Mouse (Mus musculus): ENCODE measurements around the gene Fam110a.

Fam110a gene

DNA sequence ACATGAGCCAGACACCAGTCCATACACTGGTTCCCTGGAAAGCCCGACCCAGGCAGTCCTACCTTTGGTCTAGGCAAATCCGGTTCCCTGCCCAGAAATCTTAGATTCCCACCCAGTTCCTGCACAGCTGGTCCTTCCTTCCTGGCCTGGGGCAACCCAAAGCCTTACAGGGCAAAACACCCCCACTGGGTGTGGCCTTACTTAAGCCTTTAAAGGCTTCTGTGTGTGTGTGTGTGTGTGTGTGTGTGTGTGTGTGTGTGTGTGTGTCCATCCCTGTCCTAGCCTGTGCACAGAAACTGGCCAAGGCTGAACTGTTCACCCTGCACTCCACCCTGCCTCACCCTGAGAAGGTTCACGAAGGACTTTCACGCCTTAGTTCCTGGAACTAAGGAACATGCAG is 32.2 kb upstream of the Fam110a start:
- H3K4me1 ChIP-seq (replicated peaks; ENCODE audit: low read depth, low read length), result peaks cover 90% of the 10 kb centered on the region
- no peaks in the 10 kb centered on the region for H3K9me3 ChIP-seq (ENCODE audit: low read length)
- H3K4me3 ChIP-seq (replicated peaks; ENCODE audit: low read length), result peak overlapping the region; percentile 67
- H3K36me3 ChIP-seq (ENCODE audit: insufficient read depth, low read length), result no peaks in the 10 kb centered on the region
- no peaks in the 10 kb centered on the region for H3K27me3 ChIP-seq (ENCODE audit: insufficient read depth, low read length)
- no peak for TF ChIP-seq NANOG (IDR thresholded peaks at IDR 0.05; ENCODE audit: borderline replicate concordance, low read length)
- no peak for TF ChIP-seq POU5F1 (IDR thresholded peaks at IDR 0.05; ENCODE audit: borderline replicate concordance, low read length)
- TF ChIP-seq CTCF (conservative IDR thresholded peaks at IDR 0.05; ENCODE audit: low read length), result no peak

DNA sequence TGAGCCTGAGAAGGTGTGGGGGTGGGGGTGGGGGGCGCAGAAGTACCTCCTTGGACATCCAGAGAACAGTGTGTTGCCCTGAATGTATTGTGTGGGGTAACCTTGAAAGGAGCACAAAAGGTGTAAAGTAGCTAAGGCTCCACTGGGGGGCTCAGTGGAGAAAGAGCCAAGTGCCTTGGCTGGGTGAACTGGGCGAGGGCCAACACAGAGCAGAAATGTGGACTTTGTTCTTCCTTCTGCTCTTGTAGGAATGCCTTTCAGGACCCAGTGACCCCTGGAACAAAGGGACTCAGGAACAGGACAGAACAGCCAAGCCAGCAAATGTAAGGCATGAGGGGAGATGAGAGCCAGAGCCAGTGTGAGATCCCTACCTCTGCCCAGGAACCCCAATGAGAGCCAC is 31.7 kb upstream of the Fam110a start:
- Histone ChIP-seq H3K4me3 (replicated peaks; ENCODE audit: low read length) (peak overlapping the region; percentile 67), H3K36me3 (ENCODE audit: insufficient read depth, low read length) (no peaks in the 10 kb centered on the region), H3K9me3 (ENCODE audit: low read length) (no peaks in the 10 kb centered on the region), H3K4me1 (replicated peaks; ENCODE audit: low read depth, low read length) (peaks cover 92% of the 10 kb centered on the region), H3K27me3 (ENCODE audit: insufficient read depth, low read length) (no peaks in the 10 kb centered on the region)
- TF ChIP-seq POU5F1 (IDR thresholded peaks at IDR 0.05; ENCODE audit: borderline replicate concordance, low read length) (no peak), CTCF (conservative IDR thresholded peaks at IDR 0.05; ENCODE audit: low read length) (peak; percentile 11; the same call in 1 of the 2 replicates)

DNA sequence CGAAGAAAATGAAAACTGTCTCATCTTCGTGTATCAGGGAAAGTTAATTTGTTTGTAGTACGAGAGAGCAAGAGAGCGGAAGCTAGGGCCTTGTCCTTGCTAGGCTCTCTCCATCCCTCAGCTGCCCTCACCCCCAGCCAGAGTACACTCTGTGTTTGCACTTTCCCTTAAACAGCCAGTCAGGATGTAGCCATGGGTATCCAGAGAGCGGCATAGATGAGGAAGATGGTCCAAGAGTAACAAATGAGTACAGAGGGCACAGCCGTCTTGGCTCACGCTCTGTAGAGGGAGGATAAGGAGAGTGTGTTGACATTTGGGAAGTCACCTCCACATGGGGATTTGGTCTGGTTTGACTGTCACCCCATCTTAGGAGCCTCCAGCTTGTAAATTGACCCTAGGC is 30.6 kb upstream of the Fam110a start:
- Histone ChIP-seq H3K4me3 (replicated peaks; ENCODE audit: low read length) (peak overlapping the region; percentile 67), H3K4me1 (replicated peaks; ENCODE audit: low read depth, low read length) (peaks cover 93% of the 10 kb centered on the region), H3K36me3 (ENCODE audit: insufficient read depth, low read length) (no peaks in the 10 kb centered on the region), H3K9me3 (ENCODE audit: low read length) (no peaks in the 10 kb centered on the region), H3K27me3 (ENCODE audit: insufficient read depth, low read length) (no peaks in the 10 kb centered on the region)
- no peak for TF ChIP-seq POU5F1 (IDR thresholded peaks at IDR 0.05; ENCODE audit: borderline replicate concordance, low read length)

DNA sequence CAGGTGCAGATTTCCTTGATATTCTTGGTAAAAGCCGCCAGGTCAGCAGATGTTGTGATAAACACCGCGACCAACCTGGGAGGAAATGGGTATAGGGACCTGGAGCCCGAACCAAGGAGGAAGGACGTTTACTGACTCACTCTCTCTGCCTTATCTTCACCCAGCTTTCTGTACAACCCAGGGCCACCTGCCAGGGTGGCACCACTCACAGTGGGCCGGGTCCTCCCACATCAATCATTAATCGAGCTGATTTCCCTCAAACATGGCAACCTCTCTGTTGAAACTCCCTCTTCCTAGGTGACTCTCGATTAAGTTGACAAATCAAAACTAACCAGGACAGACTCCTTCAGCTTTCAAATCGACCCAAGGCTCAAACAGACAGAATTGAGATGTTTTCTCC is 30.2 kb upstream of the Fam110a start:
- TF ChIP-seq NANOG (IDR thresholded peaks at IDR 0.05; ENCODE audit: borderline replicate concordance, low read length) (no peak), CTCF (conservative IDR thresholded peaks at IDR 0.05; ENCODE audit: low read length) (no peak), POU5F1 (IDR thresholded peaks at IDR 0.05; ENCODE audit: borderline replicate concordance, low read length) (no peak)
- no peaks in the 10 kb centered on the region for H3K36me3 ChIP-seq (ENCODE audit: insufficient read depth, low read length)
- peak overlapping the region; percentile 67 for H3K4me3 ChIP-seq (replicated peaks; ENCODE audit: low read length)
- H3K27me3 ChIP-seq (ENCODE audit: insufficient read depth, low read length), result no peaks in the 10 kb centered on the region
- peaks cover 93% of the 10 kb centered on the region for H3K4me1 ChIP-seq (replicated peaks; ENCODE audit: low read depth, low read length)
- no peaks in the 10 kb centered on the region for H3K9me3 ChIP-seq (ENCODE audit: low read length)

DNA sequence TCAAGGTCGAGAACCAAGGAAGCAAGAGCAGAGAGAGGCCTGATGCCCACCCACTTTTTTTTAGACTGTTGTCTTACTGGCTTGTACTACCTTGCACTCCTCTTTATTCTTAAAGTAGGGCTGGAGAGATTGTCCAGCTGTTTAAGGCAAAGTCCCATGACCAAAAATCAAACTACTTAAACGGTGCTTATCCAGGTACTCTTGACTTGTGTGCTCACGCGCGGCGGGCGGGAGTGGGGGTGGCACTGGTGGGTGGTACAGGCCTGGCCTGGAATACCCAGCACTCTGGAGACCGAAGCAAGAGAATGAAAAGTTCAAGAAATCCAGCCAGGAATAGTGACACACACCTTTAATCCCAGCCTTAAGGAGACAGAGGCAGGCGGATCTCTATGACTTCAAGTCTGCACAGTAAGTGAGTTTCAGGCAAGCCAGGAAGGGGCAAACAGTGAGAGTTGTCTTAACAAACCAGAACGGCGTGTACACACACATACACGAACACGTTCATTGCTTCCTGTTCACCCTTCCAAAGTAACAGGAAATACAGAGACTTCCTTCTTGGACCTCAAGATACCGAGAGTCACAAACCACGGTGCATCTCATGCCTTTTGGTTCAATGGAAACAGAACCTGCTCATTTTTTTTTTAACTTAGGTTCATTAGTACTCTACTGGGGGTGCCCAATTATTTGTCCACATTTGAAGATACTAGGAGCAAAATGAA is 29.2 kb upstream of the Fam110a start:
- Histone ChIP-seq H3K9me3 (ENCODE audit: low read length) (no peaks in the 10 kb centered on the region), H3K36me3 (ENCODE audit: insufficient read depth, low read length) (no peaks in the 10 kb centered on the region)
- TF ChIP-seq POU5F1 (IDR thresholded peaks at IDR 0.05; ENCODE audit: borderline replicate concordance, low read length) (no peak), NANOG (IDR thresholded peaks at IDR 0.05; ENCODE audit: borderline replicate concordance, low read length) (no peak), CTCF (conservative IDR thresholded peaks at IDR 0.05; ENCODE audit: low read length) (no peak)

DNA sequence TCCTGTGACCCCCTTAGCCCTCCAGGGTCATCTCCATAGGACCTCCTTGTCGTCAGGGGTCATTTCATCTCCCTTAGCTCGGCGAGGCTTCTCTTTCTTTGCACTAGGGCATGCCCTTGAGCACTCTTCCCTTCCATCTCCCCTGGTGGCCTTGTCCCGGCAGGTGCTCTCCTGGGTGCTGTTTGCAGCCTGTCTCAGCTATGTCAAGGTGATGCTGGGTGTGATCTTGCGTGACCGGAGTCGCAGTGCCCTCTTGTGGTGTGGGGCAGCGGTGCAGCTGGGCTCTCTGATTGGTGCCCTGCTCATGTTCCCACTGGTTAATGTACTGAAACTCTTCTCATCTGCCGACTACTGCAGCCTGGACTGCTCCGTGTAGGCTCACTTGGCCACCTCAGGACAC is 27.8 kb upstream of the Fam110a start:
- no peaks in the 10 kb centered on the region for H3K9me3 ChIP-seq (ENCODE audit: low read length)
- TF ChIP-seq CTCF (conservative IDR thresholded peaks at IDR 0.05; ENCODE audit: low read length) (peak; percentile 65), NANOG (IDR thresholded peaks at IDR 0.05; ENCODE audit: borderline replicate concordance, low read length) (no peak)
- no peaks in the 10 kb centered on the region for H3K36me3 ChIP-seq (ENCODE audit: insufficient read depth, low read length)
- H3K27me3 ChIP-seq (ENCODE audit: insufficient read depth, low read length), result no peaks in the 10 kb centered on the region
- H3K4me3 ChIP-seq (replicated peaks; ENCODE audit: low read length), result peak overlapping the region; percentile 43
- peaks cover 86% of the 10 kb centered on the region for H3K4me1 ChIP-seq (replicated peaks; ENCODE audit: low read depth, low read length)

More for the DNA sequence above, 29.2 kb upstream of the Fam110a start:
- peaks cover 93% of the 10 kb centered on the region for H3K4me1 ChIP-seq (replicated peaks; ENCODE audit: low read depth, low read length)
- no peaks in the 10 kb centered on the region for H3K27me3 ChIP-seq (ENCODE audit: insufficient read depth, low read length)
- H3K4me3 ChIP-seq (replicated peaks; ENCODE audit: low read length), result no peak overlapping the region; the same call in 1 of the 2 replicates

DNA sequence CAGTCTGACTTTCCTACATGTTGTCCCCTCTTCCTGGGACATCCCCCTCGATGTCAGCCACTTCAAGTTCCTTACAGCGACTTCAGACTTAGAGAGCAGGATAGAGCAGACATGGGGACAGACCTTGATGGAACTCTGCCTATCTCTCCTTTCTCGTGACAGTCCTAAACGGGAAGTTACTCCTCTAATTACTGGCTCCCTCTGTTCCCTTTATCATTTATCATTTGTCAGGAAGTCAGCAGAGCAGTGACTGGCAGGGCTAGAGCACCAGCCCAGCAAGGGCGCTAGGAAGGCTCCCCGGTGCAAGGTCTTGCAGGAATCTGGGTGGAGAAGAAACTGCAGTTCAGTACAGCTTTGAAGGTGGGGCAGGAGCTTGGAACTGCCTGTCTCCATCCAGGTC is 22.5 kb upstream of the Fam110a start:
- Histone ChIP-seq H3K36me3 (ENCODE audit: insufficient read depth, low read length) (no peaks in the 10 kb centered on the region), H3K9me3 (ENCODE audit: low read length) (no peaks in the 10 kb centered on the region), H3K27me3 (ENCODE audit: insufficient read depth, low read length) (peaks cover 24% of the 10 kb centered on the region), H3K4me1 (replicated peaks; ENCODE audit: low read depth, low read length) (peaks cover 87% of the 10 kb centered on the region), H3K4me3 (replicated peaks; ENCODE audit: low read length) (no peak overlapping the region)
- no peak for TF ChIP-seq NANOG (IDR thresholded peaks at IDR 0.05; ENCODE audit: borderline replicate concordance, low read length)
- no peak for TF ChIP-seq CTCF (conservative IDR thresholded peaks at IDR 0.05; ENCODE audit: low read length)
- TF ChIP-seq POU5F1 (IDR thresholded peaks at IDR 0.05; ENCODE audit: borderline replicate concordance, low read length), result no peak

DNA sequence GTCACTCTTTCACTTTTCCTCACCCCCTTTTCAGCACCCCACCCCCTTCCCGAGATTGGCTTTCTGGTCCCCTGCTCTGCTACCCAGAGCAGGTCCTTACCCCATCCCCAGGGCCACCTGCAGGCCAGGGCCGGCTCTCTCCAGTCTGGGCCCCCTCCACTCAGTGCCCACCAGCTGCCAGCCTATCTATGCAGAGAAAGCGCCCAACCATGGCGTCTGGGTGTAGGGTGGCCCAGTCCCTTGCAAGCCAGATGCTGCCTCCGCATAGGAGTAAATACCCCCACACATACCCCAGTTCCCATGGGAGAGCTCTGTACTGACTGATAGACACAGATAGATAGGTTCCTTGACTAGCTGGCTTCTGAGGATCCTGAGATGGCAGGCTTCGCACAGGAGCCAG is 20.7 kb upstream of the Fam110a start:
- H3K36me3 ChIP-seq (ENCODE audit: insufficient read depth, low read length), result no peaks in the 10 kb centered on the region

DNA sequence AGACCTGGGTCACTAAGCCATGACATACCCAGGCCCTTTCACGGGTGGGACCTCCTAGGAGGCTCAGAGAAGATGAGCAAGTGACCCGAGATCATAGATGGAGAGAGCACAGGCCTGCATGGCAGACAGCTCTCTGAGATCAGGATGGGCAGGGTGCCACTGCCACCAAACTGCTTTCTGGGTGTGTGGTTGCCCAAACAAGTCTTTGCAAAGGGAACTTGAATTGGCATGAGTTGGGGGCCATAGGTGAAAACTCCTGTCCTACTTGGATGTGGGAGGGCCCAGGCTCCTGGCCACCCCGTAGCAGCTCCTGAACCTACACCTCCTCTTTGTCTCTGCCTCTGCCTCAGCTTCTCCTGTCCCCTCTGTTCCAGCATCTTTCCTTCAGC is 20.3 kb upstream of the Fam110a start:
- H3K36me3 ChIP-seq (ENCODE audit: insufficient read depth, low read length), result no peaks in the 10 kb centered on the region
- H3K4me1 ChIP-seq (replicated peaks; ENCODE audit: low read depth, low read length), result peaks cover 77% of the 10 kb centered on the region
- H3K9me3 ChIP-seq (ENCODE audit: low read length), result no peaks in the 10 kb centered on the region
- peaks cover 32% of the 10 kb centered on the region for H3K27me3 ChIP-seq (ENCODE audit: insufficient read depth, low read length)
- no peak for TF ChIP-seq POU5F1 (IDR thresholded peaks at IDR 0.05; ENCODE audit: borderline replicate concordance, low read length)
- no peak for TF ChIP-seq NANOG (IDR thresholded peaks at IDR 0.05; ENCODE audit: borderline replicate concordance, low read length)
- TF ChIP-seq CTCF (conservative IDR thresholded peaks at IDR 0.05; ENCODE audit: low read length), result no peak
- H3K4me3 ChIP-seq (replicated peaks; ENCODE audit: low read length), result peak overlapping the region; percentile 70

More for the DNA sequence above, 20.7 kb upstream of the Fam110a start:
- Histone ChIP-seq H3K4me1 (replicated peaks; ENCODE audit: low read depth, low read length) (peaks cover 80% of the 10 kb centered on the region), H3K9me3 (ENCODE audit: low read length) (no peaks in the 10 kb centered on the region), H3K27me3 (ENCODE audit: insufficient read depth, low read length) (peaks cover 30% of the 10 kb centered on the region), H3K4me3 (replicated peaks; ENCODE audit: low read length) (0 out of 2 replicates have a peak overlapping the region, but pooled peaks have one; percentile 70)
- TF ChIP-seq CTCF (conservative IDR thresholded peaks at IDR 0.05; ENCODE audit: low read length) (no peak), POU5F1 (IDR thresholded peaks at IDR 0.05; ENCODE audit: borderline replicate concordance, low read length) (no peak), NANOG (IDR thresholded peaks at IDR 0.05; ENCODE audit: borderline replicate concordance, low read length) (no peak)
